Mouse (Mus musculus) effector memory CD4-positive, alpha-beta T cell, adult 5 months (primary cell): ENCODE data around the gene Mecom. TPM values are rescaled to one million over a fixed set of nuclear protein-coding genes. Genes with fewer than 3 reads are reported as not detected.

Source experiments
- polyA plus RNA-seq: library from polyadenylated mRNA; unstranded; fragments of 100-300 nt; shearing (Covaris generic); gene quantifications from one replicate; pipeline ENCODE4 v1.2.1, GENCODE M21; 2017

Mecom gene
- 0.45 TPM for polyA plus RNA-seq

GRCm38 (mm10) chr3:30547908-30548307 lies at the start of gene Mecom:
Gene Mecom (minus strand): TSS chr3:30548008.

Other genes starting within 250 kb of the Mecom start
- 1.1 TPM for gene Actrt3, start 51.9 kb upstream of the Mecom start, polyA plus RNA-seq
- gene Mynn, start 54.1 kb upstream of the Mecom start, polyA plus RNA-seq, result 50.3 TPM
- gene Lrriq4, start 96.5 kb upstream of the Mecom start, polyA plus RNA-seq, result not detected
- gene Lrrc34, start 99.9 kb upstream of the Mecom start, polyA plus RNA-seq, result not detected
- gene Lrrc31, start 151.8 kb upstream of the Mecom start, polyA plus RNA-seq, result 0.11 TPM
- gene Samd7, start 198.3 kb upstream of the Mecom start, polyA plus RNA-seq, result not detected
- 124 TPM for gene Sec62, start 244.9 kb upstream of the Mecom start, polyA plus RNA-seq